Mouse (Mus musculus) induced T-regulatory cell, adult 2 months (primary cell): Measurements from ENCODE around the gene Stk4.

Experiments used
- DNase-seq: peaks from one replicate; pipeline ENCODE4 v3.0.0-alpha.2; 2012; ENCODE audit warnings: low read depth

Stk4 gene

GRCm38 (mm10) chr2:164079488-164079887 lies 9.4 kb downstream of the Stk4 start:
- peak; percentile 93 for DNase-seq

- DNase-seq, result peak; percentile 51
These were observed 11.5 kb downstream of the Stk4 start for GRCm38 (mm10) chr2:164081577-164081976.

- DNase-seq, result no peak
These were observed 12.1 kb downstream of the Stk4 start for GRCm38 (mm10) chr2:164082175-164082574.

GRCm38 (mm10) chr2:164083609-164084341 lies 13.7 kb downstream of the Stk4 start:
- peak; percentile 94 for DNase-seq

GRCm38 (mm10) chr2:164084342-164084700 lies 14.2 kb downstream of the Stk4 start:
- DNase-seq, result peak; percentile 82

- DNase-seq, result peak; percentile 60
These were observed 17.4 kb downstream of the Stk4 start for GRCm38 (mm10) chr2:164087416-164088017.

GRCm38 (mm10) chr2:164089508-164089907 lies 19.4 kb downstream of the Stk4 start:
- DNase-seq, result no peak

GRCm38 (mm10) chr2:164094152-164094551 lies 24.0 kb downstream of the Stk4 start:
- peak; percentile 48 for DNase-seq

- no peak for DNase-seq
These were observed 28.6 kb downstream of the Stk4 start for GRCm38 (mm10) chr2:164098603-164099250.

GRCm38 (mm10) chr2:164101936-164102335 lies 31.8 kb downstream of the Stk4 start:
- DNase-seq, result no peak

GRCm38 (mm10) chr2:164102366-164102765 lies 32.2 kb downstream of the Stk4 start:
- DNase-seq, result no peak

GRCm38 (mm10) chr2:164103501-164103900 lies 33.4 kb downstream of the Stk4 start:
- DNase-seq, result peak; percentile 77

- no peak for DNase-seq
These were observed 36.3 kb downstream of the Stk4 start for GRCm38 (mm10) chr2:164106287-164107035.

GRCm38 (mm10) chr2:164107125-164107874 lies 37.2 kb downstream of the Stk4 start:
- DNase-seq, result no peak

GRCm38 (mm10) chr2:164108501-164108900 lies 38.4 kb downstream of the Stk4 start:
- DNase-seq, result no peak

GRCm38 (mm10) chr2:164111546-164111945 lies 41.4 kb downstream of the Stk4 start:
- DNase-seq, result no peak

- DNase-seq, result no peak
These were observed 43.9 kb downstream of the Stk4 start for GRCm38 (mm10) chr2:164114051-164114450.

GRCm38 (mm10) chr2:164115531-164115930 lies 45.4 kb downstream of the Stk4 start:
- DNase-seq, result no peak

GRCm38 (mm10) chr2:164119503-164119902 lies 49.4 kb downstream of the Stk4 start:
- DNase-seq, result no peak

GRCm38 (mm10) chr2:164123169-164123766 lies 53.1 kb downstream of the Stk4 start:
- no peak for DNase-seq

- DNase-seq, result no peak
These were observed 56.4 kb downstream of the Stk4 start for GRCm38 (mm10) chr2:164126533-164126955.
